Mouse (Mus musculus): Measurements from ENCODE around the gene Gm49337. TPM values are rescaled to one million over a fixed set of nuclear protein-coding genes. Genes with fewer than 3 reads are reported as not detected.

Gm49337 gene
- polyA plus RNA-seq, 2 experiments: not detected

DNA sequence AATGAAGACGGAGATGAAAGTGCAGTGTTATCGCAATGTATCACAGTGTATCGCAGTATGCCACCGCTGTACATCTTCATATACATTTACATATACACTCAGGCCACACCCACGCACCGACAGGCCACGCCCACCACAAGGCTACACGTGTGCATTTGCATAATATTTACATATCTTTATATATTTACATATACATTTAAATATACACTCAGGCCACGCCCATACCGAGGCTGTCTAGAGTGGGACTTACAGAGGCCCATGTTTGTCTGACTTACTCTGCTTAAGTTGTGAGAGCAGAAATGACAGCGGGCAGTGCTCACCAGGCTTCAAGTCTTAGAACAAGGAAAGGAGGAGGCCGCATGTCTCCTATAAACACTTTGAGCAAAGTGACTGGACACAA, 120.1 kb downstream of the Gm49337 start:
- Histone ChIP-seq H3K36me3 (ENCODE audit: control insufficient read depth, insufficient read depth, low read length) (peaks cover 42% of the 10 kb centered on the region), H3K9me3 (ENCODE audit: control insufficient read depth, low read length) (no peaks in the 10 kb centered on the region), H3K9ac (ENCODE audit: low read depth, low read length, severe bottlenecking) (no peak overlapping the region), H3K27me3 (ENCODE audit: control insufficient read depth, insufficient read depth, low read length) (no peaks in the 10 kb centered on the region), H3K27ac (replicated peaks; ENCODE audit: low read depth, low read length) (no peak overlapping the region), H3K4me3 (replicated peaks; ENCODE audit: low read length) (no peak overlapping the region), H3K4me2 (replicated peaks; ENCODE audit: low read depth, low read length, severe bottlenecking) (no peak overlapping the region), H3K4me1 (ENCODE audit: control insufficient read depth, insufficient read depth, low read length) (no peaks in the 10 kb centered on the region)
- 83% methylated on average over 12 of the region's 12 CpGs for WGBS
- no peak for ATAC-seq (ENCODE audit: low FRiP score, low read depth)
- no peak for TF ChIP-seq POLR2A (IDR thresholded peaks at IDR 0.05; ENCODE audit: borderline replicate concordance, extremely low read depth, insufficient read depth, insufficient read length)
- no peak for DNase-seq (ENCODE audit: low spot score)

DNA sequence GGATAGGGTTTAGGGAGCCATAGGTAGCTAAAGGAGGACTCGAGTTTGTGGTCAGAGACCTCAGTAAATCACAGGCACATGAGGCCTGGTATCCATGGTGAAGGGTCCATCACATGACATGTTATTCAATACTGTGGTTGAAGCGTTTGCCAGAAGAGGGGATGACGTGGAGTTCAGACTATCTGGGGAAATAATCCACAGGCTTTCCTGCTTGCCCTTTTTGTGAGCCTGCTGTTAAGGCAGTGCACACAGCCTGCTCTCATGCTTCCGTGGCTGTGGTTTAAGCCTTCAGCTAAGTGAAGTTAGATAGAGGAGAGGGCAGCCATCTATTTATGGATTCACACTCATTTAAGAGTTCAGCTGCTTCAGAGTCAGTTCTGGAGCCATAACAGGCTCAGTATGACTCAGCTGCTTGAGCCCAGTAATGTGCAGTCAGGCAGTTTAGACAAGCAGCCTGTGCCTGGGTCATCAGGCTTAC, 127.7 kb downstream of the Gm49337 start:
- H3K4me2 ChIP-seq (replicated peaks; ENCODE audit: low read depth, low read length, severe bottlenecking): no peak overlapping the region
- no peak for TF ChIP-seq POLR2A (IDR thresholded peaks at IDR 0.05; ENCODE audit: borderline replicate concordance, extremely low read depth, insufficient read depth, insufficient read length)
- H3K36me3 ChIP-seq (ENCODE audit: control insufficient read depth, insufficient read depth, low read length): peaks cover 33% of the 10 kb centered on the region
- H3K4me3 ChIP-seq (replicated peaks; ENCODE audit: low read length): no peak overlapping the region
- H3K4me1 ChIP-seq (ENCODE audit: control insufficient read depth, insufficient read depth, low read length): no peaks in the 10 kb centered on the region
- DNase-seq (ENCODE audit: low spot score): peak; percentile 47
- ATAC-seq (ENCODE audit: low FRiP score, low read depth): peak; percentile 60
- H3K9me3 ChIP-seq (ENCODE audit: control insufficient read depth, low read length): no peaks in the 10 kb centered on the region
- WGBS: 50% methylated on average over 4 of the region's 4 CpGs
- H3K9ac ChIP-seq (ENCODE audit: low read depth, low read length, severe bottlenecking): no peak overlapping the region
- no peak overlapping the region for H3K27ac ChIP-seq (replicated peaks; ENCODE audit: low read depth, low read length)
- no peaks in the 10 kb centered on the region for H3K27me3 ChIP-seq (ENCODE audit: control insufficient read depth, insufficient read depth, low read length)

DNA sequence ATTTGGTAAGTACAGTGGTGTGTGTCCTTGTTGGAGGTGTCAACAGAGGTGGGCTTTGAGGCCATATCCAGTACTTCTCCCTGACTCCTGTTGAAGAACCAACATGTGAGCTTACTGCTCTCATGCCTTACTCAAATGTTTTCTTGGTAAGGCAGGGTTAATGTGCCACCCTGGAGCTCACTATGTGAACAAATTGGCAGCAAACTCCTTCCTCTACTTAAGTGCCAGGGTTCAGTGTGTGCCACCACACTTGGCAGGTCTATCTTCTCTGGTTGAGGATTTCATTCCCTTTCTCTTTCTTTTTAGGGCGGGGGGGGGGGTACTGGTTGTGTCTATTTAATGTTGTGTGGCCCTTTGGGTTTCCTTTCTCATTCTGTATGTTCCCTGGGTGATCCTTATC, 131.4 kb downstream of the Gm49337 start:
- H3K9ac ChIP-seq (ENCODE audit: low read depth, low read length, severe bottlenecking): no peak overlapping the region
- H3K4me2 ChIP-seq (replicated peaks; ENCODE audit: low read depth, low read length, severe bottlenecking): no peak overlapping the region
- no peak for DNase-seq (ENCODE audit: low spot score)
- H3K9me3 ChIP-seq (ENCODE audit: control insufficient read depth, low read length): no peaks in the 10 kb centered on the region
- 27% methylated on average over 1 of the region's 1 CpGs for WGBS
- no peak for ATAC-seq (ENCODE audit: low FRiP score, low read depth)
- no peaks in the 10 kb centered on the region for H3K27me3 ChIP-seq (ENCODE audit: control insufficient read depth, insufficient read depth, low read length)
- H3K27ac ChIP-seq (replicated peaks; ENCODE audit: low read depth, low read length): no peak overlapping the region
- peaks cover 54% of the 10 kb centered on the region for H3K36me3 ChIP-seq (ENCODE audit: control insufficient read depth, insufficient read depth, low read length)
- TF ChIP-seq POLR2A (IDR thresholded peaks at IDR 0.05; ENCODE audit: borderline replicate concordance, extremely low read depth, insufficient read depth, insufficient read length): no peak
- no peak overlapping the region for H3K4me3 ChIP-seq (replicated peaks; ENCODE audit: low read length)
- no peaks in the 10 kb centered on the region for H3K4me1 ChIP-seq (ENCODE audit: control insufficient read depth, insufficient read depth, low read length)

- Histone ChIP-seq H3K36me3 (ENCODE audit: control insufficient read depth, insufficient read depth, low read length) (peaks cover 83% of the 10 kb centered on the region), H3K4me1 (ENCODE audit: control insufficient read depth, insufficient read depth, low read length) (no peaks in the 10 kb centered on the region), H3K27me3 (ENCODE audit: control insufficient read depth, insufficient read depth, low read length) (no peaks in the 10 kb centered on the region), H3K4me2 (replicated peaks; ENCODE audit: low read depth, low read length, severe bottlenecking) (no peak overlapping the region), H3K9ac (ENCODE audit: low read depth, low read length, severe bottlenecking) (no peak overlapping the region), H3K9me3 (ENCODE audit: control insufficient read depth, low read length) (no peaks in the 10 kb centered on the region), H3K27ac (replicated peaks; ENCODE audit: low read depth, low read length) (no peak overlapping the region), H3K4me3 (replicated peaks; ENCODE audit: low read length) (no peak overlapping the region)
- ATAC-seq (ENCODE audit: low FRiP score, low read depth) (no peak), DNase-seq (ENCODE audit: low spot score) (no peak)
- no peak for TF ChIP-seq POLR2A (IDR thresholded peaks at IDR 0.05; ENCODE audit: borderline replicate concordance, extremely low read depth, insufficient read depth, insufficient read length)
- WGBS: 94% methylated on average over 4 of the region's 4 CpGs
Measured at GRCm38 (mm10) chr4:116317575-116317974, 144.4 kb downstream of the Gm49337 start.

DNA sequence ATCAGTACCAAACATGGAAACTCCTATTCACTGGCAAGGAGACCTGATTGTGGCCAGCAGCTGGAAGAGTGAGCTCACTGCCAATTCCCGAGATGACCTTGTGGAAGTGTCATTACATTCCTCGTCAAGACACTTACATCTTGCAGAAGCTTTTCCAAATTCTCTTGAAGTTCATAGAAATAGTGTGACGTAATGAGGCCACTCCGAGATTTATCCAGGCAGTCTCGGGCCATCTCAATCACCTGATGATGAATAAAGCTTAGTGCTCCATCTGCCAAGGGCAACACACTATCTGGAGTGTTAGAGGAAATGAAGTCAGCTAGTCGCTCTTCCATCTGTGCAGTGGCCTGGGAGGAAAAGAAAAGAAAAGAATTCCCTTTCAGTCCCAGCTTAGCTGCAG, 148.9 kb downstream of the Gm49337 start:
- Histone ChIP-seq H3K9me3 (ENCODE audit: control insufficient read depth, low read length) (no peaks in the 10 kb centered on the region), H3K27ac (replicated peaks; ENCODE audit: low read depth, low read length) (no peak overlapping the region), H3K4me2 (replicated peaks; ENCODE audit: low read depth, low read length, severe bottlenecking) (no peak overlapping the region), H3K27me3 (ENCODE audit: control insufficient read depth, insufficient read depth, low read length) (no peaks in the 10 kb centered on the region), H3K4me1 (ENCODE audit: control insufficient read depth, insufficient read depth, low read length) (no peaks in the 10 kb centered on the region), H3K9ac (ENCODE audit: low read depth, low read length, severe bottlenecking) (no peak overlapping the region), H3K4me3 (replicated peaks; ENCODE audit: low read length) (no peak overlapping the region), H3K36me3 (ENCODE audit: control insufficient read depth, insufficient read depth, low read length) (peaks cover 73% of the 10 kb centered on the region)
- ATAC-seq (ENCODE audit: low FRiP score, low read depth) (no peak), DNase-seq (ENCODE audit: low spot score) (no peak)
- WGBS: 95% methylated on average over 6 of the region's 6 CpGs
- TF ChIP-seq POLR2A (IDR thresholded peaks at IDR 0.05; ENCODE audit: borderline replicate concordance, extremely low read depth, insufficient read depth, insufficient read length): no peak

DNA sequence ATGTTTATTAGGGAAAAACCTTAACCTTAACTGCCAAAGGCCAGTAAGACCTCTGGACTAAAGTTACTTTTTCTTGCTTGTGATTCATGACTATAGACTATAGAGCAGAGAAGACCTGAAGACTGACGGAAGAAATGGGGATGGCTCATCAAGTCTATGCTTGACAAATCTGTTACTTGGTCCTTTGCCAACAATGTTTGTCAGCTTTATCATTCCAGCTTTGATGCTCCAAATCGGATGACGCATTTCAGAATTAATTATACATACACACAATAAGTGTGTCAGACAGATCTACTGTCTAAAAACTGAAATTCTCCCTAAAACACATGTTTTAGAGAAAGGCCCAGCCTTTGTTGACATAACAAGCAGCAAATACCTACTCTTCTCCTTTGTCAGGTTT, 156.1 kb downstream of the Gm49337 start:
- DNase-seq (ENCODE audit: low spot score): peak; percentile 14
- Histone ChIP-seq H3K9ac (ENCODE audit: low read depth, low read length, severe bottlenecking) (no peak overlapping the region), H3K36me3 (ENCODE audit: control insufficient read depth, insufficient read depth, low read length) (peaks cover 43% of the 10 kb centered on the region), H3K4me3 (replicated peaks; ENCODE audit: low read length) (no peak overlapping the region), H3K9me3 (ENCODE audit: control insufficient read depth, low read length) (no peaks in the 10 kb centered on the region), H3K4me1 (ENCODE audit: control insufficient read depth, insufficient read depth, low read length) (no peaks in the 10 kb centered on the region), H3K27me3 (ENCODE audit: control insufficient read depth, insufficient read depth, low read length) (no peaks in the 10 kb centered on the region), H3K4me2 (replicated peaks; ENCODE audit: low read depth, low read length, severe bottlenecking) (no peak overlapping the region), H3K27ac (replicated peaks; ENCODE audit: low read depth, low read length) (no peak overlapping the region)
- WGBS: 92% methylated on average over 3 of the region's 3 CpGs
- TF ChIP-seq POLR2A (IDR thresholded peaks at IDR 0.05; ENCODE audit: borderline replicate concordance, extremely low read depth, insufficient read depth, insufficient read length): no peak
- ATAC-seq (ENCODE audit: low FRiP score, low read depth): no peak
